Mouse (Mus musculus): Measurements from ENCODE around the gene Cenpv.
"Not testable (repeated sequence)": the region's sequence is repeated elsewhere in the genome, so short reads cannot be mapped to it uniquely, and the experiment has no call there.

Cenpv gene

GRCm38 (mm10) chr11:62508816-62509215, 30.2 kb downstream of the Cenpv start:
- DNase-seq (ENCODE audit: low read depth, low spot score), result not testable (repeated sequence)

- not testable (repeated sequence) for DNase-seq (ENCODE audit: low read depth, low spot score)
These were observed 30.7 kb downstream of the Cenpv start for GRCm38 (mm10) chr11:62508365-62508764.

GRCm38 (mm10) chr11:62507683-62508082, 31.4 kb downstream of the Cenpv start:
- no peak for DNase-seq (ENCODE audit: low read depth, low spot score)

- no peak for DNase-seq (ENCODE audit: low read depth, low spot score)
These were observed 38.5 kb downstream of the Cenpv start for GRCm38 (mm10) chr11:62500529-62500928.

DNA sequence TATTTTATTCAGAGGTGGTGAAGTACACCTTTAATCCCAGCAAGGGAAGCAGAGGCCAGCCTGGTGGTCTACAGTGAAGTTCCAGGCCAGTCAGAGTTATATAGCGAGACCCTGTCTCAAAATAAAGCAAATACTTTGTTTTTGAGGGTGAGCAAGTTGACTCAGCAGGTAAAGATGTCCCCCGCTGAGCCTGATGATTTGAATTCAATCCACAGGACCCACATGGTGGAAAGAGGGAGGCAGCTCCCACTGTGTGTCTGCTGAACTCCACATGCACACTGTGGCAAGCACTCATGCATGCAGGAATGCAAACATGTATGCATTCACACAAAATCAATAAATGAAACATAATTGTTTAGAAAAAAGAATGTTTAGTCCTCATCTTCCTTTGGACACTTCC, 40.3 kb downstream of the Cenpv start:
- no peak for DNase-seq (ENCODE audit: low read depth, low spot score)

DNA sequence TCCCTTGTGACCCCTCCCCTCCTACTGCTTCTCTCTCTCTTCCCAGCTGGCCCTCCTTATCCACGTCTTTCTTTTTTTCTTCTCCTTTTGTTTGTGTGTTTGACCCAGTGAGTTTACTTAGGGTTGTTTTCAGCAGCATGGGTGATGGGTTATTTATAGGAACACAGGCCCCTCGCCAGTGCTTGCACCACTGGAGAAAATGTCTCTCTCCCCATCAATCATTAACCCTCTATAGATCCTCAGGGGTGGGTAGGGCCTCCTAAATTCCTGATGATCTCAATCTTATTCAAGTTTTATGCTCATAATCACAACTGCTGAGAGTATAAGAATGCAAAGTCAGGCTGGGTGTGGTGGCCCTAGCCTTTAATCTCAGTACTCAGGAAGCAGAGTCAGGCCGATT, 41.9 kb downstream of the Cenpv start:
- no peak for DNase-seq (ENCODE audit: low read depth, low spot score)

GRCm38 (mm10) chr11:62496151-62496715, 42.8 kb downstream of the Cenpv start:
- DNase-seq (ENCODE audit: low read depth, low spot score), result peak; percentile 27

DNA sequence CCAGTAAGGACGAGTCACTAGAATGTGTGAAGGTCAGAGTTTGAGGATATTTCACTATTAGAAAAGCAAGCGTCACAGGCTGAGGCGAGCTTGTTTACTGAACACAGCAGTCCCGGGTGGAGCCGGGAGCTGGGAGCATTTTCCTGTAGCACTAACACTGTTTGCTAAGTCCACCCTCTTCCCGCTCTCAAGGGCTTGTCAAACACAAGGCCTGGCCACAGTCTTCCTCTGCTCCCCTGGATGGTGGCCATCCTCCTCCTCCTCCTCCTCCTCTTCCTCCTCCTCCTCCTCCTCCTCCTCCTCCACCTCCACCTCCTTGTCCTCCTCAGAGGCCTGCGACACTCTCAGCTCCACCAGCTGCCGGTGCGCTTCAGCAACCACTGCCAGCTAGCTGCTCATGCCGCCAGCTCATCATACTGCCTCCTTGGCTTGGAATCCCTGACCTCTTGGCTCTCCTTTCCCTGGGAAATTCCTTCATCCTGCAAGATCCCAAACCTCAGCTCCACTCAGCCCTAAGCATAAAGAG, 43.7 kb downstream of the Cenpv start:
- no peak for DNase-seq (ENCODE audit: low read depth, low spot score)

DNA sequence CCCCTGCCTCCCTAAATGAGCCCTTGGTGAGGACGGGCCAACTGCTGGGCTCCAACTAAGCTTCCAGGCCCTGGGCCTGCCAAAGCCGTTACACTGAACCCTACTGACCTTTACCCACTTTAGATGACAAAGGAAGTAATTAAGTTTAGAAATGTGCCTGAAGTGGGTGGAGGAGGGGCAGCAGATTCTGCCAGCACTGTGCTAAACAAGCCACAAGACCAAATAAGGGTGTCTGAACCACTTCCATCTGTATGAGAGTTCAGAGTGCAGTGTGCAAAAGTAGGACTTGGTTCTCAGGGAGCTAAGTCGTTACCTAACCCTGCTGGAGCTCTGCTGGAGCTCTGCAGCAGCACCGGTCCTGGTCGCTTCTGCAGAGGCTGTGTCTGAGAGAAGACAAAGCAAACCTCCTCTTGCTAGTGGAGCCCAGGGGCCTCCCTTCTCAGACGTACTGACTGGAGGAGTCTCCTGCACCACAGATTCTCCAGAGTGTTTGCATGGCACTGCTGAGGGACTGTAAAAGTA, 44.2 kb downstream of the Cenpv start:
- no peak for DNase-seq (ENCODE audit: low read depth, low spot score)

DNA sequence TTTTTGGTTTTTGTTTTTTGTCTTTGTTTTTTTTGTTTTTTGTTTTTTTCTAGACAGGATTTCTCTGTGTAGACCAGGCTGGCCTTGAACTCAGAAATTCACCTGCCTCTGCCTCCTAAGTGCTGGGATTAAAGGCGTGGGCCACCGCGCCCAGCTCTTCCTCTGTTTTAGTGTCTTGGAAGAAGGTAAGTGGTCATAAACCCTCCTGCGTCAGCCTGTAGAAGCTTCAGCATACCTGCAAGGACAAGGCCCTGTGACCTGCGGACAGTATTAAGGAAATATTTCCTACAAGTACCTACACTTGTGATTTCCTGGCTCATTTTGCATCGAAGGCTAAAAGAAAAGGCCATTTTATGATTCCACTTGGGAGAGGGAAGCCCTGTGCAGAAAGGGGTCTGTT, 45.4 kb downstream of the Cenpv start:
- DNase-seq (ENCODE audit: low read depth, low spot score), result no peak

GRCm38 (mm10) chr11:62487540-62488350, 51.3 kb downstream of the Cenpv start:
- DNase-seq (ENCODE audit: low read depth, low spot score), result no peak

DNA sequence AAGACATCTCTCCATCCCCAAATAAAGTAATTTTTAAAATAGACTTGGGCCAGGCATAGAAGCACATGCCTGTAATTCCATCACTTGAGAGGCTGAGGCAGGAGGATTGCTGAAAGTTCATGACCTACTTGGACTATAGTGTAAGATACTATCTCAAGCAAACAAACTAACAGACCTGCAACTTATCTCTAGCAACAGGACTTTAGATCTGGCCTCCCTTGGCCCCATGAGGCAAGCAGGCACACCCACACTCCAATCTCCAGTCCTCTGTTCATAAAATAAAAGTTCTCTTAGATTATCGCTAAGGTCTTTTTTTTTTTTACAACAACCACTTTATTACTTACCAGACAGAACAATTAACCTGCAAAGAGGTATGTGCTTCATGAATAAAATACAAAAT, 52.1 kb downstream of the Cenpv start:
- no peak for DNase-seq (ENCODE audit: low read depth, low spot score)

DNA sequence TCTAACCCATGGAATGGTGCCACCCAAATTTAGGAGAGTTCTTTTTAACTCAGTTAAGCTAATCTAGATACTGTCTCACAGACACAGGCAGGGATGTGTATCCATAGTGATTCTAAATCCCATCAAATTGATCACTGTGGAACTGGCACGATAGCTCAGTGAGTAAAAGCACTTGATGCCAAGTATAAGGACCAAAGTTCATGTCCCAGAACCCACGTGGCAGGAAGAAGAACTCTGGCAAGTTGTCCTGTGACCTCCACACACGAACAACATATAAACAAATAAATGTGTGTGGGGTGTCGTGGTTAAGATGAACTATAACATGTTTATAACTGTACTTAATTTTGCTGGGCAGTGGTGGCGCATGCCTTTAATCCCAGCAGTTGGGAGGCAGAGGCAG, 59.5 kb downstream of the Cenpv start:
- no peak for DNase-seq (ENCODE audit: low read depth, low spot score)

DNA sequence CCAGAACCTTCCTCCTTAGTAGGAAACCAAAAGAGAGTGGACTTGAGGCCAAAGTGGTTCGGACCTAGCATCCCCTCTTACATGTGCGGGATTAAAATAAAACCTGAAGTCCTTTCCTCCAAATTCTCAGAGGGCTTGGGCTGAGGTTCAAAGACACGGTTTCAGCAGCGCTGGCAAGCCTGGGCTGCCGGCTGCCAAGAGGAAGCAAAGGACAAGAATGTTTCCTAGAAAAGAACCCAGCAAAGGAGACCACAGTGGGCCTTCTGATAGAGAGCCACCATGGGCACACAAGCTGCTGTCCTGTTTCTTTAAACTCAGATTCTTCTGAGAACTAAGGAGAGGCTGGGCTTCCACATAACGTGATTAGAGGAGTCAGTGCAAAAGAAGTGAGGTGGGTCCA, 60.1 kb downstream of the Cenpv start:
- no peak for DNase-seq (ENCODE audit: low read depth, low spot score)

- DNase-seq (ENCODE audit: low read depth, low spot score), result no peak
These were observed 62.9 kb downstream of the Cenpv start for GRCm38 (mm10) chr11:62476156-62476555.

All from retina, postnatal 7 days (tissue).